Mouse (Mus musculus) lung, adult 2 months (tissue): ENCODE results near the gene 1810024B03Rik.

Experiments used
- CTCF ChIP-seq: fragments of 200-500 bp; IDR thresholded peaks from 2 replicates; pipeline ENCODE4 v1.5.1; 2011; ENCODE audit warnings: mild to moderate bottlenecking, low read length, control low read depth; ENCODE audit not compliant: insufficient read depth
- POLR2A ChIP-seq: fragments of 200-500 bp; IDR thresholded peaks from 2 replicates; pipeline ENCODE4 v1.6.1; 2011; ENCODE audit warnings: low read depth, mild to moderate bottlenecking, control low read depth, low read length, borderline replicate concordance; ENCODE audit errors: extremely low read depth

DNA sequence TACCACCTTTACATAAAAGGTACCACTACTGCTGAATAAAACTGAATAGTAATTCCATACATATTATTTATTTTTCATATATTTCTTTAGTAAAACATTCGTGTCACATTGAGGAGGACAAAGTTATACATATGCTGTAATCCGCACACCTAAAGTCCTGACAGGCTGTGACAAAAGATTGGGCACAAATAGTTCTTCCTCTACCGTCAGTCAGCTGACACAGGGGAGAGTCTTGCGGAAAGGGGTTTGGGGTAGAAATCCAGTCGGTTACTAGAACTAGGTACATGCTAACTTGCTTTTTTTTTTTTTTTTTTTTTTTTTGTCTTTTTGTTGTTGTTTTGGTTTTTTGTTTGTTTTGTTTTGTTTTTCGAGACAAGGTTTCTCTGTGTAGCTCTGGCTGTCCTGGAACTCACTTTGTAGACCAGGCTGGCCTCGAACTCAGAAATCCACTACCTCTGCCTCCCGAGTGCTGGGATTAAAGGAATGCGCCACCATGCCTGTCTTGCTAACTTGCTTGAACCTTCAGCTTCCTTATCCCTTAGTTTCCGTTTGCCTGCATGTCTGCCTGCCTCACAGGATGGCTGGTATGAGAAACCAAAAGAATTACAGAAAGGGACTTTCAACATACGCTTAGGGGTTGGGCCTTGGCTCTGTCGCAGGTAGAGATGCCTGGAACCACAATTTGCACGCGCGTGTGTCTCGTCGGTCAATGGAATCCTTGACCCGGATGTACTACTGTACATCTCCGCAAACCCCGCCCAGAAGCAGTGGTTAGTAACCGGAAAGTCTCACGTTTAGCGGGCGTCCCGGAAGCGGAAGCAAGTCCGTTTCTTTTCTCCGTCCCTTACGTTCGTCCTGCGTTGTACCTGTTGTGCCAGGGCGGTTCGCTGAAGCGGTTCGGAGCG, at the start of gene 1810024B03Rik, which contains the start of gene Snrnp200:
- TF ChIP-seq CTCF (no peak), POLR2A (peak; percentile 93; the same call in 1 of the 2 replicates)
